Mouse (Mus musculus): Measurements from ENCODE around the gene Fam155a. TPM values are rescaled to one million over a fixed set of nuclear protein-coding genes. Genes with fewer than 3 reads are reported as not detected.

Fam155a gene
- total RNA-seq, 2 experiments from 2014 or later, result not detected

DNA sequence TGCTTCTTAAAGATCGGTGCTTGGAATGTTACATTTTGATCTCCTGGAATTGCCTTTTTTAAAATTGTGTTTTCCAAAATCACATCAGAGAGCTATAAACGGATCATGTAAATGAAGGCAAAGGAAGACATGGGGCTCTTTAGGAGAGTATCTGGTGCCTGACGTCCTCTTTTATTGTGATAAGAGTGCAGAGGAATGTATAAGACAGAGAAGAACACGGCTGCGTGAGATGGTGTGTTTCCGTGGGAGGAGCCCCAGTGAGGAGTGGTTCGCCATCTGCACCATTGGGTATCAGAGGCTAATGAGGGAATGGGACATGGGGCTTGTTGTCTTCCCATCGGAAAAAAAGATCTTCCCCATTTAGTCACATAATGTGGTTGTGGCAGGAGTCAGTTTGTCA, 506.6 kb downstream of the Fam155a start:
- DNase-seq, result no peak

GRCm38 (mm10) chr8:9261527-9261926, 509.4 kb downstream of the Fam155a start:
- DNase-seq, result no peak

- DNase-seq, result no peak
These were observed 515.6 kb downstream of the Fam155a start for GRCm38 (mm10) chr8:9255316-9255715.

DNA sequence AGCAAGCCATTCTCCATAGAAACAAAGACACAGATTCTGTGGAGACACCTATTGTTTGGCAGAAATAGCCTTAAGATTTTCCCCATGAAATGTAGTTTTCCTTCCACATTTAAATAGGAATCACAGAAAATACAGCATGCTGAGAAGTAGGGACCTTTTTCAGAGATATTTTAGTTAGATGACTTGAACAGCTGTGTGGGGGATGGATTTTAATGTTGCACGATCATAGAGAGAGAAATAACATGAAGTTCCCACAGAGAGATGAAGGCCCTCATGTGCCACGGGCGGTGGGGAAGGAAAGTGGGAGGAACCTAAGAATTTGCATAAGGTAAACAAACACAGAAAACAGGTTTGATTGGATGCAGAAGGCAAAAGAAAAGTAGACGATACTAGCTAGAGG, 518.0 kb downstream of the Fam155a start:
- no peak for DNase-seq

GRCm38 (mm10) chr8:9248109-9248821, 522.7 kb downstream of the Fam155a start:
- DNase-seq, result no peak

GRCm38 (mm10) chr8:9245994-9246393, 525.0 kb downstream of the Fam155a start:
- no peak for DNase-seq

DNA sequence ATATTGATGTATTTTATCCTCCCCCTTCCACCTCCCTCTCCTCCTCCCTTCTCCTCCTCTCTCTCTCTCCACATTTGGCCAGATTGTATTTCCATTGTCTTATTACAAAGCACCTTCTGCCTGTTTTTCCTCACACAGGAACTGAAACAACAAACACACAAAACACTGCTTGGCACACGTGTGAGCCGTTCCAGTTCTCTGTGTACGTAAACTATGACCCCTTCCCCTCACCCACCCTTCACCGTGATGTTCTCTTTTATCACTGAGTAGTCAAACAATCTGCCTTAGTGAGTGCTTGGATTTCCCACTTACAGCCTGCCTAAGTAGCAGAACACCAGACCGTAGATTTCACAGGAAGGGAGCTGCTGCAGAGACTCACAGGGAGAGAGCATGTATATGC, 530.0 kb downstream of the Fam155a start:
- DNase-seq, result no peak

DNA sequence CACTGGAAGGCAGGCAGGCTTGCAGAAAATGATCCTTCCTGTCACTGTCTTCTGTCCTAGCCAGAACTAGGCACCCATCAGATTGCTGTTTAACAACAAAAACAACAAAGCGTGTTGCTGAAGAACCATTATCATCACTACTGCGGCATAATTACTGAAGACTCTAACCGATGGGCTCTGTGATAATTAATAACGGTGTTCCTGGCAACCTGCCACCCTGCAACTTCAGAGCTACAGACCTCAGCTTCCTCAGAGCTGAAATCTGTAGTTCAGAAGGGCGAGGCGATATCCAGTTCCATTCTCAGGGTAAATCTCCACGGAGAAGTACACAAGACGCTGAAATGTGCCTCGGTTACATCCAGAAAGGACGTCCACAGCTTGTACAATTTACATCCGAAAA, 531.2 kb downstream of the Fam155a start:
- DNase-seq, result no peak

DNA sequence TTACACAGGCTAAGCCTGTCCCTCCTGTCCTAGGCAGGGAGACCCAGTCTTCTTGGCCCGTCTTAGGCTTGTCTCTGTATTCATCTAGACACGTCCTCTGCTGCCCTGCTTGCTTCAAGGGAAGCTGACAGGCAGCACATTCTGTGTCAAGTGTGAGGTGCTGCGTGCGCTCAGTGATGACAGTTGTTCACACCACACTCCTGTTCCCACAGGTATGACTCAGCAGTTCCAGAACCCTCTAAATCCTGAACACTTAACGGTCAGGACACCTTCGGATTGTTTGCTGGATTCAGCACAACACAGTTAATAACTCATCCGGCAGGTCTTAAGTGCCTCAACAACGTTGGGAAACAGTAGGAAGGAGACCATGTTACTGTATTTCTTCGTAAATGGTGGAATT, 532.0 kb downstream of the Fam155a start:
- no peak for DNase-seq

GRCm38 (mm10) chr8:9233326-9233919, 537.5 kb downstream of the Fam155a start:
- peak; percentile 89 for DNase-seq

GRCm38 (mm10) chr8:9227779-9228464, 543.0 kb downstream of the Fam155a start:
- DNase-seq, result peak; percentile 55

GRCm38 (mm10) chr8:9226767-9227166, 544.2 kb downstream of the Fam155a start:
- no peak for DNase-seq

DNA sequence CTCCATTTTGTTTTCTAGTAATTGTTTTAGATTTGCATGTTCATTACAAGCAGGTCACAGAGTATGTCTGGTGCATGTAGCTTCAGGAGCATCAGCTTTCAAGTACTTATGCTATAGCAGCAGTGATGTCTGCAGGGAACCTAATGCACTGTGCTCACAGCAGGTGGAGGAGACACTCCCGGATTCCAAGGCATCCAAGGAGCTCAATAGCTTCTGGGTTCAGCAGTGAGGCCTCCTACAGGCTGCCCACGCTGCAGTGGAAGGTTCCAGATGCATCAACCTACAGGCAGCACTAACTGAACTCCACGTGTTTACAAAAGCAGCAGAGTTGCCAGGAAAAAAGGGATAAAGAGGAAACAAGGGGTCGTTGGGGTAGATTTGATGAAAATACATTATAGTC, 559.2 kb downstream of the Fam155a start:
- DNase-seq, result no peak

DNA sequence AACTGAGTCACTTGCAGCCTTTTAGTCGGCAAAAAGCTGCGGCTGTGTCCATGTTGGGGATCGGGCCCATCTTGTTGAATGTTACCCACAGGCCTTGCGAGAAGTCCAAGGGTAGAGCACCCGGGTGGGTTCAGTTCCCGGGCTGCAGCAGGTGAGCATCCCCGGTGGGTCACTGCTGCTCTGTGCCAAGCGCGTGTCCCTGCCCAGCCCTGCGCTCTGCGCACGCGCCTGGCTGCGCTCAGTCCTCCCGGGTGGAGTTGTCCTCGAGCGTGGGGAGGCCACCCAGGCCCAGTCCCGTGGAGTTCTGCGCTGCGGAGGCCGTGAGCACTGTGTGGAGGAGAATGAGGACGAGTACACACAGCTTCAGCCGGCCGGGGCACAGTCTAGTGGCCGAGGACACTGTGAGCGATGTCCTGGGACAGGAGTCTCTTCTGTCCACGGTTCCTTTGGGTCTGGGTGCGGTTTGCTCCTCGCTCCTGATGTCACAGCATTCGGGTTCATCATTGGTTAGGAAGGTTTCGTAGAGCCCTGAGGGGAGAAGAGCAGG, 563.4 kb downstream of the Fam155a start:
- no peak for DNase-seq

GRCm38 (mm10) chr8:9204345-9205067, 566.5 kb downstream of the Fam155a start:
- DNase-seq, result no peak

DNA sequence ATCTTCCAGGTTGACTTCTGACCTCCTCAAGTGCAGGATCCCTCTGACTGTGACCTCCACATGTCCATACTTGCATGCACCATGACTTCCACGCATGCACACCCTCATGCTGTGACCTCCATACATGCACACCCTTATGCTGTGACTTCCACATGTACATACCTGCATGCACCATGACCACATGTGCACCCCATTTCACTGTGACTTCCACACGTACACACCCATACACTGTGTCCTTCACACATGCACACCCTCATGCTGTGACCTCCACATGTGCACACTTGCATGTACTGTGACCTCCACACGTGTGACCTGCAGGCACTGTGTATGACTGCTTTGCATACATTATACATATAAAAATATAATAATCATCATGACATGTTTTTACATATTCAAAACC, 570.9 kb downstream of the Fam155a start:
- DNase-seq, result no peak

- DNase-seq, result no peak
These were observed 579.3 kb downstream of the Fam155a start for GRCm38 (mm10) chr8:9191682-9192081.

- DNase-seq, result peak; percentile 15
These were observed 582.3 kb downstream of the Fam155a start for GRCm38 (mm10) chr8:9188616-9189015.

- DNase-seq, result no peak
These were observed 585.8 kb downstream of the Fam155a start for GRCm38 (mm10) chr8:9185200-9185599.

DNA sequence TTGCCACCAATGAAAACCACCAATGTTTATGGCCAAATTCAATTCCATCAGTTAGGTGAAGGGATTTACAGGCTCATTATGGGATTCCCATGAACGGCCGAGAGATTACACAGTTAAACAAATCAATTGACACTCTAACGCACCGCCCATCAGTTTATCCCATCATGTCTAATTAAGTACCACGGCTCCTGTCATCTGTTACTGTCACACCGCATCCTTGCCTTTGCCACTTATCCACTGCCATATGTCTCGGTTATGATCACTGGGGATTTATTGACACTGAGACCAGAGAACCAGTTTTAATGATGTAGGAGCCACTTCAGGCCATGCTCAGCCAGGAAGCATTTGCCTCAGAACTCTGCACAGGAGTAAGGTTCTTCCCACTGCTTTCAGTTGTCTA, 588.5 kb downstream of the Fam155a start:
- DNase-seq, result no peak

GRCm38 (mm10) chr8:9180686-9181315, 590.2 kb downstream of the Fam155a start:
- DNase-seq, result no peak

DNA sequence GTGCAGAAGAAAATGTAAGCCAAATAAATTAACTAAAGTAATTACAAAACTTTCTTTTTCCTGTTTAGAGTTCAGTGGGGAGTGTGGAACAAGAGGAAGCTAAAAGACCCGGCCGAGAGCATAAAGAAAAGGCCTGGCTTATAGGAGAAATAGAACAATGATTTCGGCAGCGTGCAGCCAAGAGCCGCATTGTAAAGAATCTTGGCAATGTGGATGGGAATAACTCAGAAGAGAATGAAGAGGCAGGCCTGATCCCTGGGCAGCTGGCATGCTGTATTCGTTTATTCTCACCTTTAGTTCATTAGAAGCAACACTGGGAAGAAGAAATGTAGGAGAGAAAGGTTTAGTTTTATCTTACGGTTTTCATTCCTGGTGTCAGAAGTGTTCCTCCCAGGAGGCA, 594.0 kb downstream of the Fam155a start:
- no peak for DNase-seq

All from heart, postnatal 4 days (tissue).